Comparison of ENCODE assay signal across 8 mouse cellular contexts in the genomic region with DNA sequence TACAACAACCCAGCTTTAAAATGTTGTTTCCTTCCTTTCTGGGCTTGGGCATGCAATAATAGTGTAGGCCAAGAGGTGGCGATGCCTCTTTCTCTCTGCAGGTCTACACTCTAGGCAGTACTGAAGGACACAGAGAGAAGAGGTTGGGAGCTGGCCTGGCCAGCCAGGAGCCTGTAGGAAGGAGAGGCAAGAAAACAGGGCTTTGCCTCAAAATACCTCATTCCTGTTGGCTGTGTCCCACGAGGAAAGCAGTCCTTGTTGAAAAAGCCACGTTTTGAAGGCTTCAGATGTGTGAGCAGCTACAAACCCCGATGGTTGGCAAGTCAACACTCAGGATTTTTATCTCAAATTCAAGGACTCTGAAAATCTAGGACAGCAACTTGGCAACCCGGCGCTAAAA.
DNase-seq lines count a peak whose midpoint lies in the region; ATAC-seq and TF ChIP-seq lines count a peak whose summit lies in the region.

No protein-coding gene starts in this region.

- no peak overlapping the region for H3K4me3 ChIP-seq in lung, embryonic 14.5 days (ENCODE audit: low read depth, low read length)
- no peak overlapping the region for H3K4me3 ChIP-seq in spleen, adult 2 months (ENCODE audit: extremely low read depth, insufficient read depth, insufficient read length)

- no peak overlapping the region for H3K9ac ChIP-seq in lung, embryonic 14.5 days

- TF ChIP-seq CTCF in lung, embryonic 14.5 days (IDR thresholded peaks at IDR 0.05; ENCODE audit: low read depth), result peak; percentile 75
- peak; percentile 36; the same call in 1 of the 2 replicates for TF ChIP-seq CTCF in spleen, adult 2 months (IDR thresholded peaks at IDR 0.05; ENCODE audit: extremely low read depth, insufficient read depth, insufficient read length, insufficient replicate concordance)

- no peak for TF ChIP-seq POLR2A in spleen, adult 2 months (IDR thresholded peaks at IDR 0.05; ENCODE audit: low read depth, low read length)

- H3K36me3 ChIP-seq in lung, embryonic 14.5 days (ENCODE audit: insufficient read depth), result no peaks in the 10 kb centered on the region
- no peaks in the 10 kb centered on the region for H3K36me3 ChIP-seq in spleen, adult 2 months (ENCODE audit: control insufficient read depth, insufficient read depth, low read length)

- no peaks in the 10 kb centered on the region for H3K9me3 ChIP-seq in lung, embryonic 14.5 days (ENCODE audit: low read depth, low read length)

- H3K4me1 ChIP-seq in lung, embryonic 14.5 days (ENCODE audit: insufficient read depth), result peaks cover 4% of the 10 kb centered on the region; the same call in 1 of the 2 replicates
- no peaks in the 10 kb centered on the region for H3K4me1 ChIP-seq in spleen, adult 2 months (ENCODE audit: control insufficient read depth, insufficient read depth, insufficient read length)

- 47% methylated on average over 6 of the region's 6 CpGs for WGBS in lung, embryonic 14.5 days
- 59% methylated on average over 6 of the region's 6 CpGs for WGBS in spleen, adult 2 months

- H3K27ac ChIP-seq in lung, embryonic 14.5 days (ENCODE audit: low read depth), result peak overlapping the region; percentile 50; the same call in 1 of the 2 replicates
- H3K27ac ChIP-seq in spleen, adult 2 months (ENCODE audit: insufficient read depth, low read length), result no peak overlapping the region

- intact Hi-C loops in gastrocnemius, postnatal 36 days (cut with DNase I), result no loop called here

- peak; percentile 66 for DNase-seq in CD4-positive helper T cell, adult 2 months (ENCODE audit: low read depth, low spot score)
- DNase-seq in MEL-GATA-1-ER (ENCODE audit: extremely low read depth, low read depth), result peak; percentile 90
- peak; percentile 53 for DNase-seq in cerebellum, adult 9-11 months
- DNase-seq in gastrocnemius, postnatal 36 days, result peak; percentile 30 to 39
- peak; percentile 60 to 75 for DNase-seq in kidney, postnatal 36 days
- DNase-seq in lung, embryonic 14.5 days, result peak; percentile 69
- DNase-seq in spleen, adult 2 months (ENCODE audit: low read depth in 1 of 2, low spot score in 2 of 2), result peak; percentile 35 to 53

- no peak overlapping the region for H3K4me2 ChIP-seq in lung, embryonic 14.5 days

- peak; percentile 80; the same call in 1 of the 2 replicates for ATAC-seq in lung, embryonic 14.5 days (ENCODE audit: insufficient read depth)
- no peak for ATAC-seq in erythroblast, adult 5-6 weeks (replicated peaks; ENCODE audit: low FRiP score, poor library complexity, severe bottlenecking)

- no peaks in the 10 kb centered on the region for H3K27me3 ChIP-seq in lung, embryonic 14.5 days (ENCODE audit: insufficient read depth, low read length)
- H3K27me3 ChIP-seq in spleen, adult 2 months (ENCODE audit: control insufficient read depth, insufficient read depth, low read length), result no peaks in the 10 kb centered on the region

Comparison
In these comparisons a context has a peak if more than half of its experiments do, and no peak if none do; other contexts are left out.
1. DNase-seq: peak in every context shown above with its lines; median percentile 90 in MEL-GATA-1-ER; 69 in lung, embryonic 14.5 days; 68 in kidney, postnatal 36 days; 66 in CD4-positive helper T cell, adult 2 months; 53 in cerebellum, adult 9-11 months; 44 in spleen, adult 2 months; 34 in gastrocnemius, postnatal 36 days.